Mouse (Mus musculus) stomach, embryonic 14.5 days (tissue): Measurements from ENCODE around the gene Clpsl2. TPM values are rescaled to one million over a fixed set of nuclear protein-coding genes. Genes with fewer than 3 reads are reported as not detected.

Source experiments
- ATAC-seq: fragments of 200-750 bp; cut with Nextera tagmentation; 2 replicates; pipeline ENCODE4 v1.8.0; 2017; ENCODE audit warnings: low read depth, moderate TSS enrichment; ENCODE audit not compliant: insufficient number of reproducible peaks, insufficient read depth, low FRiP score
- H3K27ac ChIP-seq: fragments of 300-500 bp; sonication (generic); 2 replicates; pipeline ENCODE4 v1.5.1; 2014; ENCODE audit warnings: mild to moderate bottlenecking, low read length, moderate library complexity, mixed read lengths
- H3K27me3 ChIP-seq: fragments of 300-500 bp; sonication (generic); 2 replicates; pipeline ENCODE4 v1.6.1; 2014; ENCODE audit warnings: low read length, control low read depth, mixed read lengths; ENCODE audit not compliant: control insufficient read depth, insufficient read depth
- H3K36me3 ChIP-seq: fragments of 300-500 bp; sonication (generic); 2 replicates; pipeline ENCODE4 v1.6.1; 2014; ENCODE audit warnings: mild to moderate bottlenecking, control low read depth, low read length, moderate library complexity, mixed read lengths; ENCODE audit not compliant: control insufficient read depth, insufficient read depth
- H3K4me1 ChIP-seq: fragments of 300-500 bp; sonication (generic); 2 replicates; pipeline ENCODE4 v1.6.1; 2014; ENCODE audit warnings: low read length, control low read depth, mixed read lengths; ENCODE audit not compliant: control insufficient read depth, insufficient read depth
- H3K4me2 ChIP-seq: fragments of 300-500 bp; sonication (generic); replicated peaks from 2 replicates; pipeline ENCODE4 v1.6.1; 2014; ENCODE audit warnings: low read depth, low read length, control low read depth
- H3K4me3 ChIP-seq: fragments of 300-500 bp; sonication (generic); 2 replicates; pipeline ENCODE4 v1.5.1; 2014; ENCODE audit warnings: low read depth, low read length, control low read depth
- H3K9ac ChIP-seq: fragments of 300-500 bp; sonication (generic); replicated peaks from 2 replicates; pipeline ENCODE4 v1.6.1; 2014; ENCODE audit warnings: low read depth, mild to moderate bottlenecking, control low read depth, low read length, moderate library complexity, mixed read lengths
- H3K9me3 ChIP-seq: fragments of 300-500 bp; sonication (generic); 2 replicates; pipeline ENCODE4 v1.6.1; 2016; ENCODE audit warnings: low read depth, low read length, control low read depth; ENCODE audit not compliant: control insufficient read depth
- WGBS: fragments of 180-500 bp; shearing (Covaris S2); extraction: QIAGEN DNeasy Blood & Tissue Kit; methylation state at CpG from one replicate; pipeline ENCODE4 v1.1.7; 2014; 5-methylcytosine and 5-hydroxymethylcytosine counted together
- microRNA-seq: library from miRNA; unstranded; fragments of <30 nt; microRNA quantifications from one replicate; pipeline ENCODE4, GENCODE M21; 2016
- polyA plus RNA-seq: library from polyadenylated mRNA; unstranded; fragments of >200 nt; fragmentation: Nextera tagmentation; extraction: Ambion mirVana; gene quantifications from 2 replicates; pipeline ENCODE4 v1.2.1, GENCODE M21; 2014

The Clpsl2 gene
- polyA plus RNA-seq, 1 experiment from 2014 or later: not detected

DNA sequence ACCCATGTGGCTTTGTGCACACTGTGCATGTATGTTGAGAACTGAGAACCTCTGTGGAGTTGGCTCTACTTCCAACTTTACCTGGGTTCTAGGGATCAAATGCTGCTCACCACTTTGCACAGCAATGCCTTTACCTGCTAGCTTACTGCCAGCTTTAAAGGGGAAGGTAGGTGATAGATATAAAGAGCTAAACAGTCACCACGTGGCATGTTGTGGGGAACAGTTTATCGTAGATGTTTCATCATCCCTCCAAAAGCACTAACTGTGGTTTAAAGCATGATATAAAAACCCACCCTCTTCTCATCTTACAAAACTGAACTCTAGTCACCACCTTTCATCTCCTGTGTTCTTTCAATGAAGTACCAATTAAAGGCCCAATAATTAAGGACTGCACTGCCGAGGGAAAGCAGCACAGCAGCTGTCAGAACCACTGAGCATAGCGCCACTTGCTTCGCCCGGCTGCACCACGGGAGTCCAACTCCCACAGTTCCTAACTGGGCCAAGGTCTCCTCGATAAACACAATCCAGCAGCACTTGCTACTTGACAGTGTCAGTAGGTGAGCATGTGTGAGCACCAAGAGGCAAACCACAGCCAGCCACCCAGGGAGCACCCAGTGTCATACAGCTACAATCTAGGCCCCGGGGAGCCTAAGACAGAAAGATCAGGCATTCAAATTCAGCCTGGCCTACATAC lies 52.5 kb downstream of the Clpsl2 start:
- Histone ChIP-seq H3K9me3 (no peaks in the 10 kb centered on the region), H3K27ac (no peak overlapping the region), H3K36me3 (peaks cover 77% of the 10 kb centered on the region), H3K4me2 (no peak overlapping the region), H3K9ac (no peak overlapping the region), H3K27me3 (no peaks in the 10 kb centered on the region), H3K4me1 (no peaks in the 10 kb centered on the region), H3K4me3 (no peak overlapping the region)
- ATAC-seq: no peak
- 90% methylated on average over 9 of the region's 9 CpGs for WGBS

Small RNA genes lying within 50 kb of the gene (microRNA-seq; reads per million reads assigned to microRNA genes)
- gene Gm25195 (not detected), gene Mir6969 (not detected)

Other genes starting within 250 kb of the Clpsl2 start
- 26.5 and 29.9 TPM in 2 replicates for gene Fance, start 235.9 kb upstream of the Clpsl2 start, polyA plus RNA-seq
- gene Rpl10a, start 220.9 kb upstream of the Clpsl2 start, polyA plus RNA-seq: 797 and 911 TPM in 2 replicates
- gene Tead3, start 198.6 kb upstream of the Clpsl2 start, polyA plus RNA-seq: 15.7 and 16.0 TPM in 2 replicates
- 5.2 and 6.6 TPM in 2 replicates for gene Tulp1, start 184.2 kb upstream of the Clpsl2 start, polyA plus RNA-seq
- gene Fkbp5, start 31.9 kb upstream of the Clpsl2 start, polyA plus RNA-seq: 7.1 TPM in 2 replicates
- gene Armc12, start 18.6 kb upstream of the Clpsl2 start, polyA plus RNA-seq: not detected in 2 replicates
- 47.2 and 236 TPM in 2 replicates for gene Clps, start 11.4 kb downstream of the Clpsl2 start, polyA plus RNA-seq
- gene Lhfpl5, start 26.2 kb downstream of the Clpsl2 start, polyA plus RNA-seq: 1.5 TPM in 2 replicates
- 129 and 134 TPM in 2 replicates for gene Srpk1, start 73.3 kb downstream of the Clpsl2 start, polyA plus RNA-seq
- 0.94 and 1.9 TPM in 2 replicates for gene Slc26a8, start 140.8 kb downstream of the Clpsl2 start, polyA plus RNA-seq
- gene Mapk14, start 141.9 kb downstream of the Clpsl2 start, polyA plus RNA-seq: 51.9 and 53.4 TPM in 2 replicates
- gene AC170998.1, start 176.7 kb downstream of the Clpsl2 start, polyA plus RNA-seq: 4.2 and 5.4 TPM in 2 replicates
- gene Mapk13, start 219.9 kb downstream of the Clpsl2 start, polyA plus RNA-seq: 77.5 and 78.3 TPM in 2 replicates